In genomic region chr1:121490241-121490640, GRCm38 (mm10) we compare ENCODE assay signal across 8 mouse cellular contexts. TPM values are rescaled to one million over a fixed set of nuclear protein-coding genes. Genes with fewer than 3 reads are reported as not detected.
DNase-seq lines count a peak whose midpoint lies in the region; ATAC-seq lines count a peak whose summit lies in the region.

No protein-coding gene starts in this region.

- no peak overlapping the region for H3K27ac ChIP-seq in forebrain, embryonic 11.5 days (ENCODE audit: low read depth, low read length)
- H3K27ac ChIP-seq in forebrain, embryonic 15.5 days (replicated peaks): no peak overlapping the region
- no peak overlapping the region for H3K27ac ChIP-seq in neural tube, embryonic 14.5 days (ENCODE audit: low read depth, low read length)

- 27% methylated on average over 5 of the region's 5 CpGs for WGBS in forebrain, embryonic 11.5 days
- WGBS in forebrain, embryonic 15.5 days: 25% methylated on average over 5 of the region's 5 CpGs
- WGBS in neural tube, embryonic 14.5 days: 30% methylated on average over 5 of the region's 5 CpGs

- no peak overlapping the region for H3K9ac ChIP-seq in forebrain, embryonic 11.5 days (ENCODE audit: low read length)
- H3K9ac ChIP-seq in forebrain, embryonic 15.5 days (replicated peaks): no peak overlapping the region
- no peak overlapping the region for H3K9ac ChIP-seq in neural tube, embryonic 14.5 days (replicated peaks; ENCODE audit: low read depth, low read length)

- H3K9me3 ChIP-seq in forebrain, embryonic 11.5 days (ENCODE audit: control insufficient read depth, low read length): no peaks in the 10 kb centered on the region
- no peaks in the 10 kb centered on the region for H3K9me3 ChIP-seq in forebrain, embryonic 15.5 days
- H3K9me3 ChIP-seq in neural tube, embryonic 14.5 days (ENCODE audit: control insufficient read depth, low read length): no peaks in the 10 kb centered on the region

- no peak overlapping the region for H3K4me3 ChIP-seq in forebrain, embryonic 11.5 days (ENCODE audit: low read depth, low read length)
- H3K4me3 ChIP-seq in forebrain, embryonic 15.5 days: no peak overlapping the region
- no peak overlapping the region for H3K4me3 ChIP-seq in neural tube, embryonic 14.5 days (ENCODE audit: low read depth, low read length)

- no peaks in the 10 kb centered on the region for H3K27me3 ChIP-seq in forebrain, embryonic 11.5 days (ENCODE audit: control insufficient read depth, insufficient read depth, low read length)
- H3K27me3 ChIP-seq in forebrain, embryonic 15.5 days: no peaks in the 10 kb centered on the region
- H3K27me3 ChIP-seq in neural tube, embryonic 14.5 days (ENCODE audit: control insufficient read depth, insufficient read depth, low read length): no peaks in the 10 kb centered on the region

- peak; percentile 60; the same call in 1 of the 2 replicates for ATAC-seq in forebrain, embryonic 11.5 days (replicated peaks; ENCODE audit: low FRiP score)
- ATAC-seq in forebrain, embryonic 15.5 days (replicated peaks): no peak; the same call in 1 of the 2 replicates
- ATAC-seq in granulocyte monocyte progenitor cell, adult 5-6 weeks (replicated peaks; ENCODE audit: poor library complexity, severe bottlenecking): peak; percentile 89
- peak; percentile 58; the same call in 1 of the 2 replicates for ATAC-seq in neural tube, embryonic 14.5 days (ENCODE audit: low read depth)

- H3K36me3 ChIP-seq in forebrain, embryonic 11.5 days (ENCODE audit: control insufficient read depth, insufficient read depth, low read length): no peaks in the 10 kb centered on the region
- peaks cover 52% of the 10 kb centered on the region for H3K36me3 ChIP-seq in forebrain, embryonic 15.5 days
- H3K36me3 ChIP-seq in neural tube, embryonic 14.5 days (ENCODE audit: control insufficient read depth, insufficient read depth, low read length): peaks cover 29% of the 10 kb centered on the region

- intact Hi-C loops in left cerebral cortex, postnatal 25 days (cut with DNase I): no loop called here

- DNase-seq in forebrain, embryonic 11.5 days (ENCODE audit: low spot score): no peak
- DNase-seq in 416B (ENCODE audit: low read depth): peak; percentile 51
- peak; percentile 32 for DNase-seq in adrenal gland, postnatal 25 days
- peak; percentile 18 to 52 for DNase-seq in left cerebral cortex, postnatal 25 days (ENCODE audit: low spot score in 2 of 2)
- DNase-seq in urinary bladder, postnatal 36 days (ENCODE audit: low spot score in 2 of 2): no peak

- no peaks in the 10 kb centered on the region for H3K4me1 ChIP-seq in forebrain, embryonic 11.5 days (replicated peaks; ENCODE audit: control insufficient read depth, insufficient read depth, low read length)
- no peaks in the 10 kb centered on the region for H3K4me1 ChIP-seq in forebrain, embryonic 15.5 days
- H3K4me1 ChIP-seq in neural tube, embryonic 14.5 days (ENCODE audit: control insufficient read depth, insufficient read depth, low read length): no peaks in the 10 kb centered on the region

- no peak overlapping the region for H3K4me2 ChIP-seq in forebrain, embryonic 11.5 days (ENCODE audit: low read depth, low read length, severe bottlenecking)
- H3K4me2 ChIP-seq in forebrain, embryonic 15.5 days (replicated peaks): no peak overlapping the region
- no peak overlapping the region for H3K4me2 ChIP-seq in neural tube, embryonic 14.5 days (ENCODE audit: low read depth, low read length)

RNA-seq across cellular contexts. Expression of gene Htr5b, which starts 38.0 kb away (rescaled TPM):
- 0.19 and 0.44 TPM in 2 replicates for polyA plus RNA-seq in forebrain, embryonic 11.5 days (2014; fragmentation: Nextera tagmentation; extraction: Ambion mirVana)
- polyA plus RNA-seq in forebrain, embryonic 15.5 days (2015; fragmentation: Nextera tagmentation; extraction: Ambion mirVana): 0.39 and 0.52 TPM in 2 replicates
- not detected in 2 replicates for total RNA-seq in adrenal gland, postnatal 25 days (2021)
- not detected in 2 replicates for total RNA-seq in granulocyte monocyte progenitor cell, adult 5-6 weeks (2014; fragmentation: Nextera tagmentation)
- not detected in 2 replicates for total RNA-seq in granulocyte monocyte progenitor cell, adult 5-6 weeks (2017)
- total RNA-seq in left cerebral cortex, postnatal 25 days (2021): 1 to 10 TPM; 1.5 to 4.3 TPM
- 0.67 and 1.1 TPM in 2 replicates for polyA plus RNA-seq in neural tube, embryonic 14.5 days (2014; fragmentation: Nextera tagmentation; extraction: Ambion mirVana)

RNA-seq across cellular contexts. Expression of gene Ccdc93, which starts 59.4 kb away (rescaled TPM):
- polyA plus RNA-seq in forebrain, embryonic 11.5 days (2014; fragmentation: Nextera tagmentation; extraction: Ambion mirVana): 10.5 and 10.7 TPM in 2 replicates
- polyA plus RNA-seq in forebrain, embryonic 15.5 days (2015; fragmentation: Nextera tagmentation; extraction: Ambion mirVana): 11.5 and 12.9 TPM in 2 replicates
- total RNA-seq in adrenal gland, postnatal 25 days (2021): 22.7 and 25.6 TPM in 2 replicates
- total RNA-seq in granulocyte monocyte progenitor cell, adult 5-6 weeks (2014; fragmentation: Nextera tagmentation): 19.2 and 19.5 TPM in 2 replicates
- total RNA-seq in granulocyte monocyte progenitor cell, adult 5-6 weeks (2017): 24.8 and 32.0 TPM in 2 replicates
- total RNA-seq in left cerebral cortex, postnatal 25 days (2021): 10 to 100 TPM; 19.3 to 24.7 TPM
- 12.7 and 13.6 TPM in 2 replicates for polyA plus RNA-seq in neural tube, embryonic 14.5 days (2014; fragmentation: Nextera tagmentation; extraction: Ambion mirVana)

Comparison
In these comparisons a context has a peak if more than half of its experiments do, and no peak if none do; other contexts are left out.
1. DNase-seq: peak in 416B (single experiment), adrenal gland, postnatal 25 days (single experiment) and left cerebral cortex, postnatal 25 days (2 of 2); none in forebrain, embryonic 11.5 days (single experiment) and urinary bladder, postnatal 36 days (0 of 2).